Mouse (Mus musculus) erythroblast, embryonic 14.5 days (primary cell): Measurements from ENCODE around the gene Atp5s.

Source experiments
- GATA1 ChIP-seq: IDR thresholded peaks from 2 replicates; pipeline ENCODE4 v1.6.1; 2012; ENCODE audit warnings: low read length, inconsistent platforms, mixed read lengths
- TAL1 ChIP-seq: IDR thresholded peaks from 3 replicates; pipeline ENCODE4 v1.6.1; 2012; ENCODE audit warnings: low read length, inconsistent platforms, mixed read lengths

DNA sequence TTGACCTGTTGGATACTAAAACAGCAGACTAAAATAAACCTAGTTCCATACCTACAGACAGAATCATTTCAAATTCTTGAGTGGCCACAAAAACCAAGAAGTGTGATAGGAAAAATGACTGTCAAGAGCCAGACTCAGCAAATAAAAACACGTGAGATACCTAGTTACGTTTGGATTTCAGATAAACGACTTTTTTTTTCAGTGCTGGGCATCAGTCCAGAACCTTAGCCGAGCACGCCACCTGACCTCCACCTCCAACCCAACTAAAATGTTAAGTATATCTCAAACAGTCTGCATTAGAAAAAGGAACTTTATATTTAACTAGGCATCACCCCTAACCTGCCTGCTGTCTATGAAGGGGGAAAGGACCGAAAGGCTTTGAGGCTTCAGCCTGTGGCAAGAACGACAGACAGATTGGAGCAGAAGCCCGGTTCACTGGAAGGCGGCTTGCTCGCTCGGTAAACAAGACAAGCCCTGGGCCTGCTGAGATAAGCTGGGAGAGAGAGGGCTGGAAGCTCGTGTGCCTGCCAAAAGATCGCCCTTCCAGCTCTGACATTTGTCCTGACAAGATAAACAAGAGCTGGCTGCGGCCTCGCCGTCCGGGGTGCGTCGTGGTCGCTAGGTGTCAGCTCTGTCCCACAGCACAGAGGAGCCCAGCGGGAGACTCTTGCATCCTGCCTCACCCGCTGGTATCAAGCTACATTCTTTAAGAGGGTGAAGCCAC lies 32.8 kb downstream of the Atp5s start:
- TF ChIP-seq TAL1 (peak; percentile 94), GATA1 (peak; percentile 96)
